Mouse (Mus musculus) CD4-positive, CD25-positive, alpha-beta regulatory T cell, adult 2 months (primary cell): ENCODE results near the gene Hlx.
A peak's percentile ranks its signal among the peaks of the same experiment; 100 is the strongest.

ENCODE experiments used
- DNase-seq: peaks from one replicate; pipeline ENCODE4 v3.0.0-alpha.2; 2012; ENCODE audit warnings: low read depth, low spot score

Hlx gene

DNA sequence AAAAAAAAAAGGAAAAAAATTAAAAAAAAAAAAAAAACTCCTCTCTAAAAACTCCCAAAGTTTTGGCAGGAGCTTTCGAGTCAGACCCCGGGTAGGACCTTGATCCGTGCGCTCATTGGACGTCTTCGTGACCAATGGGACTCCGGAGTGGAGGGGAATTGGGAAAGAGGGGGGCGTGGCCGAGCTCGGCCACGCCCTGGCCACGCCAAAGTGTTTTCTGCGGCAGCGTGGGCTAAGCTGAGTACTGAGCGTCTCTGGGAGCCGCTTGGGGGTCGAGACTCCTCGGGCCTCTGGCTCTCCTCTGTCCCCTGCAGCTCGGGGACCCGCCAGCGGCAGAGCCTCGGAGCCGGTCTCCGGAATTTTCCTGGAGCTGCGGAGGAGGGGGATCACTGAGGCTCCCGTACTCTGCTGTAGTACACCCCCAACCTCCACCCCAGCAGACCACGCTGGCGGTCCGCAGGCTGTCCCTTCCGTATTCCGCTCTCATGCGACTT is at the start of gene Hlx:
Hlx (minus strand) TSS at position 64 of the 494 bp plus-strand sequence.
- peak; percentile 46 for DNase-seq

DNA sequence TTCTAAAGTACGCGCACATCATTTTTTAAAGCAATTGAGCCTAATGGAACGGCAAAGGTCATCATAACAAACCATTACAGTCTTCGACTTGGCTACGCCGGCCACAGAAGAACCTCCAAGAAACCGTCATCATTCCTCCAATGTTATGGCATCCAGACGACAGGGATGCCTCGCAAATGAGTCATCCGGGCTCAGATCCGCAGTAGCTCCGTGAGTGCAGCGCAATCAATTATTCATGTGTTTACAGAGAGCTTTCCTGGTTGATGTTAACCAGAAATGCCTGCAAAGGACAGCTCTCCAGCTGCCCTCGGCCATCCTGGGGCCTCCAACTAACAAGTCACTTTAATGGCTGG is 49.7 kb upstream of the Hlx start:
- DNase-seq, result no peak

DNA sequence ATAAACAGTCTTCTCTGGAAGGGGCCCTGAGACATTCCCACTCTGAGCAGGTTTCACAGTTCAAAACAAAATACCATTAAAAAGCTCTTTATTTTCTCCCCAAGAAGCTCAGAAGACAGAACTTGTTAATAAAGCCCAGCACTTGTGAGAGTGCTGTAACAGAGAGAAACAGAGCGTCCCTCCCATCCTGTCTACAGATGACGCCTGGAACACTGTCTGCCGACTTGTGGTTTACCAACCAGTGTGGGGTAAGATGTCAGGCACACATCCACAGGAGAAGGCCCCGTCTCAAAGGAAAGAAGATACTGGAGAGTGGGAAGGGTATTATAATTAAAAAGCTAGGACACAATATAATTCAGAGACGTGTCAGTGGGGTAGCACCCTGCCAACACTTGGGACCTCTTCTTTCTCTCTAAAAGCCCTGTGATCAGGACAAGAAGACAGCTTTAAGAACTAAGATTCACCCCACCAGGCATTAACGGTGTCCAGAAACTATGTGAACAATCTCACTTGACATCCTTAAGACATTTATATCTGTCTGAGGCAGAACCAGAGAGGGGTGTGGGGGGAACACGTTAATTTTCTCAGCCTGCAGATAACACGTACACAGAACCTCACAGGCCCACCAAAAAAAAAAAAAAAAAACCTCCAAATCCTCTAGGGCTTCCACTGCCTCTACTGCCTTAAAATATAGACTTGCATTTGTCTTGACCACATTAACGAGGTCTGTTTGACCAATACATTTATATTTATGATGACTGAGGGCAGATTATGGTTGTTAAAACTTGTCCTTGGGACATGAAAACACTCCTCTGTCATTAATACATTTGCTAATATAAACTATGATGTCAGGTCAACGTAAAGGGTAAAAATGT is 49.1 kb upstream of the Hlx start:
- DNase-seq, result no peak

DNA sequence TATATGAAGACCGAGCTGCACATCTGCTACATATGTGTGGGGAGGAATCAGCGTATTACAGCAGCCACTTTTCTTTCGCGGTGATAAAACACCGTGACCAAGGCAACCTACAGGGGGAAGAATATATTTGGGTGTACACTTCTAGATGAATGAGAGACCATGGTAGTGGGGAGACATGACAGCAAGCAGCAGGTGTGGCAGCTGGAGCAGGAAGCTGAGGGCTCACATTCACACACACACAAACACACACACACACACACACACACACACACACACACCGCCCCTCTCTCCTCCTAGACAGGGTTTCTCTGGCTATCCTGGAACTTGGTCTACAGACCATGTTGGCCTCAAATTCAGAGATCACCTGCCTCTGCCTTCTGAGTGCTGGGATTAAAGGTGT is 45.7 kb upstream of the Hlx start:
- no peak for DNase-seq

DNA sequence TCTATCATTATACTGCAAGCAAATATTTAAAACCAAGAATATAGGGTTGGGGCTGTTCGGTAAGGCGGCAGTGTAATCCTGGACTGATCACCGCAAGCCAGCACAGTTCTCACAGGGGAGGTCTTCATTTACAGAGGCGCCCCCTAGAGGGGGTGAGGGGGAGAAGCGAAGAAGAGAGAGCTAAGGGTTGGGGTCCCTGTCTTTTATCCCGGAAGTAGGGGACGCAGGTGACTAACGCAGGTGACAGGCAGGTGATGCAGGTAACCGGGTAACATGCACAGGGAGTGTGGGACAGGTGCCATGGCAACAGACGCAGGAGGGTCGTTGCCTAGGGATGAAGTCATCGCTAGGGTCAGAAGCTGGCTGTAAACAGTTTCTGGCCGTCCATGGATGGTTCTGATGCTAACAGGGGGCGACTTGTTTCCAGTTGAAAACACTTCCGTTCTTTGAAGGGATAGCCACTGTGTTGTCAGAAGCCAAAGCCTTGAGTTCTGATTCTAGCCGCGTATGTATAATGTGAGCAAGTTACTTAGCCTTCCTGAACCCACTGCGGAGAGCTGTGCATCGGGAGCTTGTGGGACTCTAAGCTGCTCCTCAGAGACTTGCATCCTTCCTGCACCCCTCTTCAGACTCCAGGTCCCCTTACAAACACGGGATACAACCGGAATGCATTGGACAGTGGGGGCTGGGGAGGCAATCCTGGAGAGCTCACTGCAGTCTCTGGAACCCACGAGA is 44.8 kb upstream of the Hlx start:
- DNase-seq, result no peak

DNA sequence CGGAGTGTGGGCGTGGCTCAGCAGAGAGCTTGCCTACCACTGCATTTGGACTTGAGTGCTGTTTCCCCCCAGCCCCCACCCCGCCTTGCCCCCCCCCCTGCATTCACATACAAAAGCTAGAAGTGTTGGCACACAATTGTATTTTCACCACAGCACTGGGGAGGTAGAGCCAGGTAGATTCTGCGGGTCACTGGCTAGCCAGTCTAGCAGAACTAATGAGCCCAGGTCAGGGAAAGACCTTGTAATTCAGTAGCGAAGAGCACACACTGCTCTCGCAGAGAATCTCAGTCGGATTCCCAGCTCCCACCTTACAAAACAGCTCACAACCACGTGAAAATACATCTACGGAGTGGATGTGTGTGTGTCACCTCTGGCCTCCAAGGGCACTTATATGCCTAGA is 42.9 kb upstream of the Hlx start:
- DNase-seq, result no peak

DNA sequence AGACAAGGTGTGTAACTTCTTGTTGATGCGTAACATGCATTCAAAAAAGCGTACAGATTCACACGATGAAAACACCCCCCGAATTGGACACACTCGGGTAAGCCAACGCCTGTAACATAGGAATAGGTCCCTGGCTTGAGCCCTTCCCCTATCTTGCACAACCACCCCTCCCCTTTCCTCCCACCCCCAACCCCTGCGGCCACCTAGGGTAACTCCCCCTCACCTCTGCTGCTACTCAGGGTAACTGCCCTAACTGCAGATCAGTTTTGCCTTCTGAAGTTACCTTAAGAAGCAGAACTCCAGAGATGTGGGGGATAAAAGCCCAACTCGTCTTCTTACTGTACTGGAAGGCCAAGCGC is 39.5 kb upstream of the Hlx start:
- DNase-seq, result no peak

DNA sequence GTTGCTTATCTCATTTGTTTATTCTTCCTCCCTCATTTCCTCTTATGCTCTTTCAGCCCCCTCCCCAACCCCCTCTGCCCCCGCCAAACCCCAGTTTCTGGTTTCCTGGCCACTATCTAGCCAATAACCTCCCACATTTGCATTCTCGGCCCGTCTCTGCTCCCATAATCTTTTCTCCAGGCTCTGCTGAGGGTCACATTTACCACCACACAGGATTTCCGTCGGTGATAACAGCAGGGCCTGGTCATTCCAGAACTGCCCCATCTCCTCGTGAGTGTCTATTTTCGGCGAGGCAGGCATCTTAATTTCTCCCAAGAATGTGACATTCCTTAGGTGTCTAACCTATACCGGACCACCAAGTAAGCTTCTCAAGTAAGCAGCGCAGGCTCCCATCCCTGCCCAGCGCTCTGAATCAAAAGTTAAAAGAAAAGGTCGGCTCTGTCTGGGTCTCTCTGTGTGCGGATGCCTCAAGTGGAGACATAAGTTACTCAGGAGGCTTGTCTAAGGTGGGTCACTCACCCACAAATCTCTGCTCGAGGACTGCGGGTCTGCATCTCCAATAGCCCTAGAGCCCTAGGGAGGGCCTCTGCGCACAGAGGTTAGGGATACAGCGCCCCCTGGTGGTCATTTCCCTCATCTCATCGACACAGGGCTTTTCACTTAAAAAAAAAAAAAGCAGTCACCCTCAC is 38.9 kb upstream of the Hlx start:
- peak; percentile 77 for DNase-seq

DNA sequence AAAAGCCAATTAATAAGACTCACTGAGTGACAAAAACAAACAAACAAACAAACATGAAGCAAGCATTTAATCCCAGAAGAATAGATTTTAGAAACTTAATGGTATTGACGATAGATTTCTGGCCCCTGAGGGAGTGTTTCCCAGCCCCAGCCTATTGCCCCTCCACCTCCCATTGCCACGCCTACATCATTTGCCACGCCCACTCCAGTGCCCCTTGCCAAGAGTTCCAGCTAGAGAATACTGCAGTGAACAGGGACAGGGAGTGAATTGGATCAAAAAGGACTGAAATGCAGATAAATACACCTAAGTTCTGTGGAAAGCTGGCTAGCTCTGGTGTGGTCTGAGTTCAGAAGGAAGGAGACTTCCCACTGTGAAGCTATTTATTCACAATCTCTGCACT is 31.4 kb upstream of the Hlx start:
- no peak for DNase-seq

DNA sequence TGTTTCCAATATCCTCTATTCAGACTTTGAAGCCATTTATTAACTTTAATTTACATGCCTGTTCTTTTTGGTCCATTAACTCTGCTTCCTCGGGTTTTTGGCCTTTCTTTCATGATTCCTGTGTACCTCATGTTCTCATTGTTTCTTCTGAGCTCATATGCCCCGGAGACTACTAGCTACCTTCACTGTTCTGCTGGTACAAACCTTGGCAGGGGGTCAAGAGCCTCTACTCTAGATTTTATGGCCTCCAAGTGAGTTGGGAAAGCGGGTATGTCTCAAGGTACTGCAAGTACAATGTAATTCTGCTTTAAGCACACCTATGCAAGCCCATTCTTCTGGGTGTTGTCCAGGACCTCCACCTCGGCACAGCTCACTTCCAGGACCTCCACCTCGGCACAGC is 30.5 kb upstream of the Hlx start:
- no peak for DNase-seq

DNA sequence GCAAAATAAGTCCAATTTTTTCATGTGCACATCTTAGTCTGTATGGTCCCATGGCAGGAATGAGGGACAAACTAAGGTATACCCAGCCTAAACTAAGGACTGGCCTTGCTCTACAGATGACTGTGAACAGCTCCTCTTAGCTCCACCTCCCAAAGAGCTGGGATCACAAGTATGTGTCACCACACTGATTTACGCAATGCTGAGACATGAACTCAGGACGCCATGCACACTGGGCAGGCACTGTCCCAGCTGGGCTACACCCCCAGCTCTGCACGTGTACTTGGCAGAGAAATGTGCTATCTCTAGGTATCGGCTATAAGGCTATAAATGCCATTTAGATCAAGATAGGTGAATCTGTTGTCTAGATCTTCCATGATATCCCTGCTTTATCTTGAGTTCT is 29.6 kb upstream of the Hlx start:
- DNase-seq, result no peak

DNA sequence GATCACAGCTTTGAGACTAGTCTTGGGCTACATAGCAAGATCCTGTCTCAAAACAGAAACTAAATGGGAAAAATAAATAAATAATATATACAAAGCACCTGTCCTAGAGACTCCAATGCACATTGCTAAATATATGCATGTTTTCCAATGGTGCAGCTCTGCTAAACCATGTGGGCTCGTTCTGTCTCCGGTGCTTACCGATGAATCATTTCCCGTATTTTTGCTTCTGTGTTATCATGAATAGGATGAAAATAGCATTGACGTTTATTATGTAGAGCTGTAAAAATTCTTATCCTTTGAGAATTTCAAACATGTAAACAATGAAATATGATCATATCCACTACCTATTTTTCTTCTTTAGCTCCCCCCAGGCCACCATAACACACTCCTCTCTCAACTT is 20.3 kb upstream of the Hlx start:
- no peak for DNase-seq

DNA sequence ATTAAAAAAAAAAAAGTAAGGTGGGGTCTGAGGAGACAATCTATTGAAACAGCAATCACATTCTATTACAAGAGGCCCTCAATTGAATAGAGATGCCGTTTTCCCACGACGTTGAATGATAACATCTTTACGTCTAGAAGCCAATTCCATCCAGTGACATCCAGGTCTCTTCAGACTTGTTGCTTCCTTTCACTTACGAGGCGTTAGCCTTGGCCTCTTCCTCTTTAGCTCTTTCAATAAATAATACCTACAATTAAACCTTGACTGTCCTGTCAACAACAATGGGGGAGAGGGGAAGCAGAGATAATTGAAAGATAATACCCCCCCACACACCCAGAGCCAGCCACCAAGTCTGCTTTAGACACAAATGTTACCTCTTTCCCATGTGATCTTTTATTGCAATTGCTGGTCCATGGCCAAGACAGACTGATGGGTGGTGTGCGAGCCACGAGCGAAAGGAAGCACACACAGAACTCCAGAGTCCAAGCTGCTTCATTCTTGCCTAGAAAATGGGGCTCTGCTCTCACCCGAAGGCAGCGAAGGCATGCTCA is 17.8 kb upstream of the Hlx start:
- no peak for DNase-seq

DNA sequence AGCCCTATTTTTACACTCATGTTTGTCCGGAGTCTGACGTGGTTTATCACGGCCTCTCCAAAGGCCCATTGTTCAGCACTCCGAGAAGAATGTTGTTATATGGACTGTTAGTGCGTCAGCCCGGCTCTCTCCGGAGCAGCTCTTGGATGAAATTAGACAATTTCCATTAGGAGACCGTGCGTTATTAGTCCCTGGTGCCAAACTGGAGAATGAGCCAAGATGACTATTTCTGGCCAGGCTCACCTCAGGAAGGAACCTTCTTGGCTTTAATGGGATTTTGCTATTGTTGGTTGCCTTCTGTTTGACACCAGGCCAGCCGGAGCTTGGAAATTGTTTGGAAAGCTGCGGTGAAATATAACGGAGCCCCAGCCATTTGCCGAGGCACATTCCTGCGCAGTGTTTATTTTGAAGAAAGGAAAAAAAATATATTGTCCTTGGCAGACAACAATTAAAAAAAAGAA is 16.3 kb upstream of the Hlx start:
- no peak for DNase-seq

DNA sequence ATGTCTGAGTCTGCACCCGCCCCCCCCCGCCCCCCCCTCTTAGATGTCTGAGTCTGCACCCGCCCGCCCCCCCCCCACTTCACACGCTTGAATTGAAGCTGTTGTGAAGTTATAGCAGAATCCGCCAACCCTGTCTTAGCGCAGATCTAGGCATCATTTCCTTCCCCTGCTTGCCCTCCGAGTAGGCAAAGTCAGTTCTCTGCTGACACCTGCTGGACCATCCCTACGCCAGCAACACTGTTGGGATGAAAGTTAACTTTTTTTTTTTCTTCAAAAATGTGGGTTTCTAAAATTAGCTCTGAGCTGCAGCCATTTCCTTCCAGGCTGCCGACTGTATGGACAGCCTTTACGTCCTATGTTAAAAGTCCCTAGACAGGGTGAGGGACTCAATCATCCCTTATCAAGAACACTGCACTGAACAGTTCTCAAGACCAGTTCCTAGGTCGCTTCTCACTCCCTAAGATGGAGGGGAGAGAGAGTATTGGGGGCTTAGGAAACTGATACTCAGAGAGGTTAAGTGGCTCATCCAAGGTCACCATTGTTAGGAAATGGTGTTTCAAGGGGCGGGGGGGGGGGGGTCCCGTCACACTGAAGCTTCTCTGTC is 5.6 kb upstream of the Hlx start:
- DNase-seq, result peak; percentile 68

DNA sequence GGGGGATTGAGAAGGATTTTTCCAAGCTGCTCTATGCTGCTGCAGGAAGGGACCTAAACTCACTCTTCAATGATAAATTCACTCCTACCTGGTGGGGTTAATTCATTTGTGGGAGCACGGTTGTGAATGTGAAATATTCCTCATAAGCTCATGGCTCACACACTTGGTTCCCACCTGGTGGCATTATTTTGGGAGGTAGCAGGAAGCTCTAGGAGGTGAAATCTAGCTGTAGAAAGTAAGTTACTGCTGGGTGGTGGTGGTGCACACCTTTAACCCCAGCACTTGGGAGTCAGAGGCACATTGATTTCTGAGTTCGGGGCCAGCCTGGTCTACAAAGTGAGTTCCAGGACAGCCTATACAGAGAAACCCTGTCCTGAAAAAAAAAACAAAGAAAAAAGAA is 4.8 kb upstream of the Hlx start:
- no peak for DNase-seq

DNA sequence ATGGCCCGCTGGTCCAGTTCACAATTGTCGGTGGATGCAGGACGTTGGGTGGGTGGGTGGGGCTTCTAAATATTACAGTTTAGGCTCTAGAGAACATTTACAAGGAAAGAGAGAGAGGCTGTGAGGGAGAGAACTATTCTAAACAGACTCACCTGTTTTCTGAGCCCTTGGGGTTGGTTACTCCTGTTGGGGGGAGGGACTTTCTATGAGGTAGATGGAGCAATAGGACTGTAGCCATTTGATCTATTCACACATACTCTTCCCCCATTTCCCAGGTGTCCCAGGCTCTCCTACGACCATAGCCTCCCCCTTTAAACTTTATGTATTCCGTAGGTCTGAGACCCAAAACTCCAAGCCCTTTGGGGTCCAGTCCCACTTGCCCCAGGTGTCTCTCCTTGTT is 3.8 kb upstream of the Hlx start:
- no peak for DNase-seq

DNA sequence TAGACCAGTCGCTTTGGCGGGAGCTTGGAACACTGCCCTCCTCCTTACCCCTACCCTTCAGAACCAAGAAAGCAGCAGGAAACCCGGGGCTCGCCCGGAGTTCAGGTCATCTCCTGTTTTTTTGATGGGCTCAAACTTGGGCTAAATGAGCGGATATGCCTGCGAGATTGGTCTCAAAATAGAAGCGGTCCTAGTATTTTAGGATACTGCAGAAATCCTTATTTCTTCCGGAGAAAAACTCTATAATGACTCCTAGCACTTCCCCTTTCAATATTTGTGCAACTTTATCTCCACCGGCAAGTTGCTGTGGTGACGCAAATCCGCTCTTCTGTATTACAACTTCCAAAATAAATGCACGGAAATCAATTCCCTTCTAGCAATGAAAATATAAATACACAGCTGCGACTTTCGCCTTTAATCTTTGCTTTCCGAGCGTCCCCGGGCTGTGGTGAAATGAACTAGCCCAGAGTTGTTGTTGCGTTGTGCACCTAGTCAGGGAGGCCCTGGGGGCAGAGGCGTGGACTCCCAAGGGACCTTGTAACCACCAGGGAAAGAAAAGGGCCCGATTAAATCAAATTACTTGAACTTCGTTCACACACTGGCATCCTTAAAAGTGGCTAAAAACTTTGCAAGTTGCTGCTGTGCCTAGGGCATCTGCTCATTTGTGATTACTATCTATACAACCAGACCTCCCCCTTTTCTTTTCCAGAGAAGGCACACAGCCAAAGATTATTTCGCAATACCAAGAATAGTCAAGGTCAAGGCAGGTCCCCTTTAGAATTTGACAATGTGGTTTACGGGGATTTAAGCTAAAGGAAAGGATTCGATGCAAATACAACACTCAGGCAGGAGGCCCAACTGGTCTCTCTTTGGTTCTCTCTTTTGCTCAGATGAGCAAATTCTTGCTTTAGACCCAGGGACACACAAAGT is 2.8 kb upstream of the Hlx start:
- DNase-seq, result no peak

DNA sequence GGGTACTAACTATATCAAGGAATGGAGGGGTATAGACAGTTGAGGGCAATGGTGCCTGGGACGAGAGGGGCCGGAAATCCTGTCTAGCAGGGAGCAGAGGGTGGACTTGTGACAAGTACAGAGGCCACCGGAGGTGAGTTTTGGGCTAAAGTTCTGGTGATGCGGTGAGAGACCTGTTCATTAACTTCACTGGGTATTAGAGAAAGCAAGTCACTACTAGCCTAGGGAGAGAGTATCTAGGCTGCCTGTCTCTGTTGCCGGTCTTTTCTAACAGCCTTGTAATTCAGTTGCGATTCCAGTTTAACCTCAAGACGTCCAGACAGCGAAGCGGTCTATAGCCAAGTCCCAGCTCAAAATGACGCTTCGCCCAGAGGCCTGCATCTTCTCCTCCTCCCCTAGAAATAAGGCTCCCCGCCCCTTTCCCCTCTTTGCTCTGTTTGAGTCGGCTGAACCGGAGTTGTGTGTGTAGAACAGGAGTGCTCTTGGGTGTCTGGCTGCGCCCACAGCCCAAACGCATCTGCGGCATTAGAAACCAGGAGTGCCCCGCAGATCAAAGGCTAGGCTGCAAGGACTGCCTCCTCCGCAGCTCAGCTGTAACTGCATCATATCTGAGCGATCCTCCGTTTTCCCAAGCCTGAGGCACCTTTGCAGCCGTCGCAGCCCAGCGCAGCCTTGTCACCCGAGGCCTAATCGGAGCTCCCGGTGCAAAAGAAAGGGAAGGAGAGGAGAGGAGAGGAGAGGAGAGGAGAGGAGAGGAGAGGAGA is 1.8 kb upstream of the Hlx start:
- peak; percentile 35 for DNase-seq
